Mouse (Mus musculus) testis, adult 2 months (tissue): ENCODE data around the gene Sult2a6. TPM values are rescaled to one million over a fixed set of nuclear protein-coding genes. Genes with fewer than 3 reads are reported as not detected.

Source experiments
- H3K27ac ChIP-seq: fragments of 200-500 bp; 2 replicates; pipeline ENCODE4 v1.5.1; 2012; ENCODE audit warnings: low read depth, low read length; ENCODE audit not compliant: control insufficient read depth, insufficient read depth
- H3K27me3 ChIP-seq: fragments of 200-500 bp; 2 replicates; pipeline ENCODE4 v1.6.1; 2012; ENCODE audit warnings: mild to moderate bottlenecking, low read length, moderate library complexity; ENCODE audit not compliant: control insufficient read depth, insufficient read depth
- H3K36me3 ChIP-seq: fragments of 200-500 bp; 2 replicates; pipeline ENCODE4 v1.6.1; 2012; ENCODE audit warnings: mild to moderate bottlenecking, low read length; ENCODE audit not compliant: control insufficient read depth, insufficient read depth
- H3K4me1 ChIP-seq: fragments of 200-500 bp; 2 replicates; pipeline ENCODE4 v1.6.1; 2012; ENCODE audit warnings: low read length; ENCODE audit not compliant: control insufficient read depth, insufficient read depth
- H3K4me3 ChIP-seq: fragments of 200-500 bp; 2 replicates; pipeline ENCODE4 v1.5.1; 2012; ENCODE audit warnings: low read depth, mild to moderate bottlenecking, low read length, moderate library complexity, mixed read lengths; ENCODE audit not compliant: control insufficient read depth
- CTCF ChIP-seq: fragments of 200-500 bp; IDR thresholded peaks from 2 replicates; pipeline ENCODE4 v1.5.1; 2012; ENCODE audit warnings: low read depth, mild to moderate bottlenecking, inconsistent platforms, low read length, moderate library complexity; ENCODE audit not compliant: control insufficient read depth, insufficient read depth, insufficient replicate concordance
- POLR2A ChIP-seq: fragments of 200-500 bp; IDR thresholded peaks from 2 replicates; pipeline ENCODE4 v1.6.1; 2012; ENCODE audit warnings: low read depth, mild to moderate bottlenecking, inconsistent platforms, low read length, moderate library complexity; ENCODE audit not compliant: control insufficient read depth
- polyA plus RNA-seq: library from polyadenylated mRNA; depleted of rRNA; stranded (reverse); fragments of >200 nt; gene quantifications from 2 replicates; pipeline ENCODE4 v1.2.3, GENCODE M21; 2012; rRNA removed

The Sult2a6 gene
- not detected in 2 replicates for polyA plus RNA-seq

DNA sequence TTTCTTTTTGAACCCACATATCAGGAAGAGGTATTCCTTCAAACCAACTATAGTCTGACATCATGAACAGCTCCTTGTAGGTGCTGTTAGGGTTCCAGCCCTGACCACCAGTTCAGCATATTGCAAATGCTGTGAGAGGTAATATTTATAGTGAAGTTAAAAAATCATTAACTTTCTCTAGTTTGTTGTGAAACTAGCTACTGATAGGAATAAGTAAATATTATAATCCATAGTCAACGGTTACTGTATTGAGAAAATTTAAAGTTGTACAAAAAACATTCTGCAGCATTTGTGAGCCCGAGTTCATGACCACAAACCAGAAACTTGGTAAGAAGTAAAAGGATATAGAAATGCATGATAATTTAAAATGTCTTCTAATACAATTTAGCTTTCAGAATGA is at the start of gene Sult2a6:
Sult2a6 (minus strand) TSS at position 101 of the 400 bp plus-strand sequence.
- Histone ChIP-seq H3K27me3 (no peaks in the 10 kb centered on the region), H3K4me3 (no peak within 1 kb of the TSS), H3K27ac (no peak within 1 kb of the TSS), H3K4me1 (no peaks in the 10 kb centered on the region), H3K36me3 (no peaks in the 10 kb centered on the region)
- TF ChIP-seq POLR2A (no peak), CTCF (no peak)

DNA sequence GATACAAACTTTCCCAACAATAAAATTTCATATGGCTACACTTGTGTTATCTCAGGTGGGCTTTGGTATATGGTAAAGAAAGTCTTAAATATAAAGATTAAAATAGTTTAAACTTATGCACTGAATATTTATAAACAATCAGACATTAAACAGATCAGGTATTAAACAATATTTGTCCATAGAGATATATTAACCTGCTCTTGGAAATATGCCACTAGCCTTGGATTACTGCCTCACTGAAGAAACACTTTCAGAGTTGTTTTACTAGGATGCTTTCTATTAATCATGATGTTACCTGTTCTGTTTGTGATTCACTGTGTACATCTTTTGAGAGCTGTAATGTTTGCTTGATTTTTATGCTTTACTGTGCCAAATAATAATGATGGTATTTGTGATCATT is 39.4 kb downstream of the Sult2a6 start:
- Histone ChIP-seq H3K27me3 (no peaks in the 10 kb centered on the region), H3K4me3 (no peak overlapping the region), H3K36me3 (no peaks in the 10 kb centered on the region), H3K4me1 (no peaks in the 10 kb centered on the region), H3K27ac (no peak overlapping the region)
- TF ChIP-seq CTCF, result no peak
- TF ChIP-seq POLR2A, result no peak

DNA sequence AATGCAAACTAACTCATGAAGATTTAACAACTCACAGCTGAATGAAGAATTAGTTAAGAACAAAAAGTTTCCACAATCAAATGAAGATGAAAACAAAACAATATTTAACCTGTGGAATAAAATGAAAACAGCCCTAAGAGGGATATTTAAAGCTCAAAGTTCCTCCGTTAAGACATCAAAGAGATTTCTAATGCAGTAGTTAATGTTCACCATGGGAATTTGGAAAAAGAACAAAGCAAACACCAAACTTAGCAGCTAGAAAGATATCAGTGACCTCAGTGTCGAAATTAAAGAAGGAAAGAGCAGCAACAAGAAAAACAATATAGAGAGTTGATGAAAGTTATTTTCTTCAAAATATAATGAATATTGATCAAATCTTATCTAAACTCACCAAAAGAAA is 51.3 kb downstream of the Sult2a6 start:
- Histone ChIP-seq H3K27ac (no peak overlapping the region), H3K4me1 (no peaks in the 10 kb centered on the region), H3K36me3 (no peaks in the 10 kb centered on the region), H3K27me3 (no peaks in the 10 kb centered on the region), H3K4me3 (no peak overlapping the region)
- TF ChIP-seq POLR2A (no peak), CTCF (no peak)

DNA sequence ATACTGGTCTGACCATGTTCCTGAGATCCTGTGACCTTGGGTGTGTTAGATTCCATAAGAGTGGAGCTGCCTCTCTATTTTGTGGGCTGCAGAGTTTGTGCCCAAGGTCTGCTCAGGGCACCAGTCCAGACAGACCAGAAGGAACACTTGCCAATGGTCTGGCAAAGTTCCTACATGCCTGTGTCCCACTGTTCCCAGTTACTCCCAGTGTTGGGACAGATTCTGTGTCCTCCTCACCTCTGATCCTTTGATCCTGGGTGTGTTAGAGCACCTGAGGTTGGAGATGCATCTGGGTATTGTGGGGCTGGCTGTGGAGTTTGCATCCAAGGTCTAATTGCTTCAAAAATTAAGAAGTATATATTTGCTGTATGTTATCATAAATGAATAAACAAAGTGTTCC is 52.2 kb downstream of the Sult2a6 start:
- no peaks in the 10 kb centered on the region for H3K4me1 ChIP-seq
- H3K4me3 ChIP-seq, result no peak overlapping the region
- no peak overlapping the region for H3K27ac ChIP-seq
- no peak for TF ChIP-seq POLR2A
- TF ChIP-seq CTCF, result no peak
- H3K27me3 ChIP-seq, result no peaks in the 10 kb centered on the region
- no peaks in the 10 kb centered on the region for H3K36me3 ChIP-seq

Other genes starting within 250 kb of the Sult2a6 start
- gene Sult2a3, start 131.8 kb downstream of the Sult2a6 start, polyA plus RNA-seq, result not detected in 2 replicates
- not detected in 2 replicates for gene Obox8, start 78.7 kb upstream of the Sult2a6 start, polyA plus RNA-seq
- not detected in 2 replicates for gene Sult2a8, start 191.9 kb upstream of the Sult2a6 start, polyA plus RNA-seq
- 0.42 and 0.49 TPM in 2 replicates for gene Sult2a7, start 239.4 kb upstream of the Sult2a6 start, polyA plus RNA-seq